Mouse (Mus musculus) adrenal gland, postnatal 10 days (tissue): Measurements from ENCODE around the gene Gm12886. TPM values are rescaled to one million over a fixed set of nuclear protein-coding genes. Genes with fewer than 3 reads are reported as not detected.

Experiments
- DNase-seq: peaks from one replicate; pipeline ENCODE4 v3.0.0; 2021; ENCODE audit warnings: mixed read lengths
- long read RNA-seq, 2 experiments: library from polyadenylated mRNA; stranded (forward); transcript quantifications; one replicate each; pipeline ENCODE4 v2.0.0; 2021
- total RNA-seq, 2 experiments: library from RNA; stranded (reverse); gene quantifications; 2 replicates each; pipeline ENCODE4 v1.2.3; 2021

Gene Gm12886
- not detected for total RNA-seq
- long read RNA-seq, experiment 1, result 0 reads
- long read RNA-seq, experiment 2, result 0 reads

- no peak for DNase-seq
Measured at GRCm38 (mm10) chr4:121422999-121423398, at the start of gene Gm12886. TSS of gene Gm12886 (minus strand) at chr4:121423099.

Other genes starting within 250 kb of the Gm12886 start
- gene Rlf, start 208.0 kb downstream of the Gm12886 start, total RNA-seq, result 10 to 100 TPM; 16.1 to 16.7 TPM
- not detected for gene Gm12888, start 98.2 kb downstream of the Gm12886 start, total RNA-seq
- not detected for gene Gm12887, start 199.0 kb upstream of the Gm12886 start, total RNA-seq